Mouse (Mus musculus): ENCODE data around the gene Unc5c.

DNA sequence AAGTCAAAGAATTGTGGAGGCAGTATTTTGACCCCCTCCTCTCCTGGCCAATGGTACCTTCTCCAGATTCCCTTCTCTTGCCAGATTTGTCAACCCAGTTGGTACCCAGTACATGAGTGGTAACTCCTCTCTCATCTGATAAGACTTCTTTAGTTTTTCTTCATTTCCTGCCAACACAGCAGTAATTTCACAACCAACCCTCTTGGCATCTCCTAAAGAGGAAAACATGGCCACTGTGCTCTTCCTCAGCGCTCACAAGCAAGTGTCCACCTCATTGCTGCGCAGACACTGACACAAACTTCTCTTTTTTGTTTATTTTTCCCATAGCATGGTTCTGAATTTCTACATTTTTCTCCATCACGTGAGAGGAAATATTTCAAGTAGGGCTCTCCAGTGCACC, 38.3 kb downstream of the Unc5c start:
- TF ChIP-seq POLR2A (IDR thresholded peaks at IDR 0.05; ENCODE audit: borderline replicate concordance, extremely low read depth, low read depth, low read length) (no peak), CTCF (IDR thresholded peaks at IDR 0.05; ENCODE audit: insufficient read depth, low read length) (no peak)

All from lung, adult 2 months (tissue).